Mouse (Mus musculus) midbrain, embryonic 11.5 days (tissue): ENCODE data around the gene Ikzf2. TPM values are rescaled to one million over a fixed set of nuclear protein-coding genes. Genes with fewer than 3 reads are reported as not detected.

ENCODE experiments used
- ATAC-seq: fragments of 200-750 bp; cut with Nextera tagmentation; 2 replicates; pipeline ENCODE4 v1.8.0; 2017; ENCODE audit warnings: moderate TSS enrichment, moderate library complexity; ENCODE audit not compliant: low FRiP score
- DNase-seq: peaks from one replicate; pipeline ENCODE4 v3.0.0; 2015; ENCODE audit warnings: low spot score; ENCODE audit errors: missing footprints
- H3K27ac ChIP-seq: fragments of 300-500 bp; sonication (generic); 2 replicates; pipeline ENCODE4 v1.5.1; 2014; ENCODE audit warnings: low read depth, low read length
- H3K27me3 ChIP-seq: fragments of 300-500 bp; sonication (generic); 2 replicates; pipeline ENCODE4 v1.6.1; 2014; ENCODE audit warnings: mild to moderate bottlenecking, low read length, moderate library complexity, mixed read lengths; ENCODE audit not compliant: control insufficient read depth, insufficient read depth
- H3K36me3 ChIP-seq: fragments of 300-500 bp; sonication (generic); 2 replicates; pipeline ENCODE4 v1.6.1; 2014; ENCODE audit warnings: mild to moderate bottlenecking, low read length, moderate library complexity, mixed read lengths; ENCODE audit not compliant: control insufficient read depth, insufficient read depth
- H3K4me1 ChIP-seq: fragments of 300-500 bp; sonication (generic); 2 replicates; pipeline ENCODE4 v1.6.1; 2014; ENCODE audit warnings: low read length; ENCODE audit not compliant: control insufficient read depth, insufficient read depth
- H3K4me2 ChIP-seq: fragments of 300-500 bp; sonication (generic); 2 replicates; pipeline ENCODE4 v1.6.1; 2014; ENCODE audit warnings: mild to moderate bottlenecking, moderate library complexity
- H3K4me3 ChIP-seq: fragments of 300-500 bp; sonication (generic); 2 replicates; pipeline ENCODE4 v1.5.1; 2014; ENCODE audit warnings: low read depth, low read length
- H3K9ac ChIP-seq: fragments of 300-500 bp; sonication (generic); 2 replicates; pipeline ENCODE4 v1.6.1; 2014; ENCODE audit warnings: low read length
- H3K9me3 ChIP-seq: fragments of 300-500 bp; sonication (generic); 2 replicates; pipeline ENCODE4 v1.6.1; 2016; ENCODE audit warnings: low read length; ENCODE audit not compliant: control insufficient read depth
- WGBS: fragments of 180-500 bp; shearing (Covaris S2); extraction: QIAGEN DNeasy Blood & Tissue Kit; methylation state at CpG from one replicate; pipeline ENCODE4 v1.1.7; 2014; 5-methylcytosine and 5-hydroxymethylcytosine counted together
- polyA plus RNA-seq: library from polyadenylated mRNA; unstranded; fragments of >200 nt; fragmentation: Nextera tagmentation; extraction: Ambion mirVana; gene quantifications from 2 replicates; pipeline ENCODE4 v1.2.1, GENCODE M21; 2014

Ikzf2 gene
- polyA plus RNA-seq, 1 experiment from 2014 or later: 4.2 TPM

DNA sequence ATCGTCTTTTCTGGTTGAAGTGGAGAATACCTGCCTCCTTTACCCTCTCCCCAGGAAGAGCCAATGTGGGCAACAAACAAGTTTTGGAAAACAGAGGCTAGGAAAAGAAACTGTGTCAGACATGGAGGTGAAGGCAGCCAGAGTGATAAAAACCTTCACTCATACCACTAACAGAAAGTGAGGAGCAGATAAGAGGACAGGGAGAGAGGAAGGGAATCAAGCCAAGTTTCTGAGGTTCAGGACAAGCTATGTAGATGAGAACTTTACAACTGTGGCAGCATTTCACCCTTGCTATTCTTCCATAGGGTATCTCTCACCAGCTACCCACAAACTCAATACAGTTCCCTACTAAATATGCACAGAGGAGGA, 141.2 kb downstream of the Ikzf2 start:
- H3K27ac ChIP-seq: no peak overlapping the region
- H3K27me3 ChIP-seq: no peaks in the 10 kb centered on the region
- ATAC-seq (no peak), DNase-seq (no peak)
- no peak overlapping the region for H3K4me3 ChIP-seq
- H3K4me1 ChIP-seq: no peaks in the 10 kb centered on the region
- no peak overlapping the region for H3K4me2 ChIP-seq
- 81% methylated on average over 1 of the region's 1 CpGs for WGBS
- H3K36me3 ChIP-seq: no peaks in the 10 kb centered on the region
- H3K9me3 ChIP-seq: no peaks in the 10 kb centered on the region
- H3K9ac ChIP-seq: no peak overlapping the region

DNA sequence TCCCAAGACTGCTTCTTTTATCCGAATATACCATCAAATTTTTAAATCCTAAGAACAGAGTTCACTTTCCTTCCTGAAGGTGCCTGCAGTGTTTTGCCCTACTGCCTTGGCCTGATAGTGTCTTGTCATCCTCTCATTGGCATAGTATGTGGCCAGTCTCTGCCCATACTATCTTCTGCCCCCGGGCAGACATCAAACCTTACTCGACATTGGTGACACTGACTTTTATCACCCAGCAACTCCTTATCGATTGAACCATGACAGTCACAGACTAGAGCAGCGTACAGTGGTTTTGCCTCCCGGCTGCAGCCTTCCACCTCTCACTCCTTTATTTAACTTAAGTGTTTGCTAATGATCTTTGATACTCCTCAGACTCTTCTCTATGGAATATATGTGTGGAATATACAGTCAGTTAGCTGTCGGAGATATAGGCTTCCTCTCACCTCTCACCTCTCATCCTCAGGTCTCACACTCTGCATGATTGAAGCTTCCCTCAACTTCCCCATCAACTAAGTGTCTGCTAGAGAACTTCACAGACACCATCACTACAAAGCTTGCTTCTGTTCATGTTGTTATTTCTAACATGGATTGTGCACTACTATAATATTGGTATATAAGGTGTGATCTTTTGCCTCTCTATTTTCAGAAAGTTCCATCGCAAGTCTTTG, 141.7 kb downstream of the Ikzf2 start:
- no peaks in the 10 kb centered on the region for H3K27me3 ChIP-seq
- 89% methylated on average over 8 of the region's 8 CpGs for WGBS
- H3K9me3 ChIP-seq: no peaks in the 10 kb centered on the region
- ATAC-seq (no peak), DNase-seq (no peak)
- H3K36me3 ChIP-seq: no peaks in the 10 kb centered on the region
- H3K4me2 ChIP-seq: no peak overlapping the region
- H3K27ac ChIP-seq: no peak overlapping the region
- H3K4me3 ChIP-seq: no peak overlapping the region
- H3K9ac ChIP-seq: no peak overlapping the region
- no peaks in the 10 kb centered on the region for H3K4me1 ChIP-seq

DNA sequence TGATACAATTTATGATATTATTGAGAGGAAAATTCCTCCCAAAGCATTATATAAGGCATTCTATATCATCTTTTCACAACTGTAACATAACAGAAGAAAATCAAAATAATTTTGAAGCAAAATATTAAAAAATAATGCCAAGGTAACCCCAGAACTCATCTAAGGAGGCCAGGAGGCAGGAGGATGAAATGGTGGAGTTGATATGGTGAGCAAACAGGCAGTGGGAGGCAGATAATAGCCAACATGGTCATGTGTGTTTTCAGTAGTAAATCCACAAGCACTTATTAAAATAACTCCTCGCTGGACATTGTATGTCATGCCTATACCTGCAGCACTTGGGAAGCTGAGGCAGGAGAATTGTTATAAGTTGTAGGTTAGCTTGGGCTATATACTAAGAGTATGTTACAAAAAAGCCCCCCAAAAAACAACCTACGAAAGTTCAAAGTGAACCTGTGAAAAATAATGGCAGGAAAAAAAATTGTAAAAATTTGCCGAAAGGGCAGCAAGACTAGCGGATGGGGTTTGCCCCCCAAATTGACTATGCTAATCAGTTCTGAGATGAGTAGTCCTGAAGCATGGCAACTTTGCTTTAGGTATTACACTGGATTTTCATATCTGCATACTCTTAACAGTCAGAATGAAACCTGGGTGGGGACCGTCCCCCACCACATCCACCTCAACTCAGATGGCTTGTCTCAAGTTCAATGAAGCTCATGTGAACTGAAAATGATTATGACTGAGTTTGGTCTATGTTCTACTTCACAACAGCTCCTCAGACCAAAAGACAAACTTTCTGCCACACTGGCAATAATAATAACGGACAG, 143.1 kb downstream of the Ikzf2 start:
- WGBS: 90% methylated on average over 6 of the region's 6 CpGs
- no peak for ATAC-seq
- no peak for DNase-seq
- no peaks in the 10 kb centered on the region for H3K27me3 ChIP-seq
- no peak overlapping the region for H3K4me3 ChIP-seq
- H3K9ac ChIP-seq: no peak overlapping the region
- H3K36me3 ChIP-seq: no peaks in the 10 kb centered on the region
- no peak overlapping the region for H3K4me2 ChIP-seq
- no peak overlapping the region for H3K27ac ChIP-seq
- no peaks in the 10 kb centered on the region for H3K9me3 ChIP-seq
- H3K4me1 ChIP-seq: no peaks in the 10 kb centered on the region; the same call in 1 of the 2 replicates

- Histone ChIP-seq H3K4me1 (peaks cover 7% of the 10 kb centered on the region), H3K27me3 (no peaks in the 10 kb centered on the region), H3K36me3 (no peaks in the 10 kb centered on the region), H3K27ac (no peak overlapping the region), H3K4me3 (no peak overlapping the region), H3K9ac (no peak overlapping the region), H3K9me3 (no peaks in the 10 kb centered on the region), H3K4me2 (no peak overlapping the region)
- WGBS: 81% methylated on average over 3 of the region's 3 CpGs
- DNase-seq (no peak), ATAC-seq (no peak)
These were observed 144.5 kb downstream of the Ikzf2 start for GRCm38 (mm10) chr1:69542546-69542945.

- peak; percentile 66 for ATAC-seq
- Histone ChIP-seq H3K9me3 (no peaks in the 10 kb centered on the region), H3K9ac (no peak overlapping the region), H3K27ac (no peak overlapping the region), H3K36me3 (no peaks in the 10 kb centered on the region), H3K4me3 (no peak overlapping the region), H3K27me3 (no peaks in the 10 kb centered on the region), H3K4me1 (peaks cover 7% of the 10 kb centered on the region), H3K4me2 (no peak overlapping the region)
- DNase-seq: no peak
- WGBS: 52% methylated on average over 7 of the region's 7 CpGs
These were observed 148.4 kb downstream of the Ikzf2 start for GRCm38 (mm10) chr1:69538663-69539062.

DNA sequence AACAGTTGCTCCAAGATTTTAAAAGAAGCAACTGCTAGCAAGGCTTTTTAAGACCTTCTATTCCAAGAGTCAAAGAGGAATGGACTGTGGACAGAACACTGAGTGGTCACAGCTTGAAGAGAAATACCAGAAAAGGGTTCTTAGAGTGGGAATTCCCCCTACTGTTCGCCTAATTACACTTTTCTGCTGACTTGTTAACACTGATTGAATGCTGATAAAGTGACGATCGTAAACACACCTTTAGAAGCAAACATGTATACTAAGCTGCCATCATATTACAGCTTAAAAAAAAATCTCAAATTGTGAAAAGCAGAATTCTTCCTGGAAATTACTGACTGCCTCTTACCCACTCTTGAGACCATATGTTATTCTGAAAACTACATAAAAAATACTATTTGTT, 149.4 kb downstream of the Ikzf2 start:
- 64% methylated on average over 3 of the region's 3 CpGs for WGBS
- ATAC-seq: no peak
- no peaks in the 10 kb centered on the region for H3K9me3 ChIP-seq

DNA sequence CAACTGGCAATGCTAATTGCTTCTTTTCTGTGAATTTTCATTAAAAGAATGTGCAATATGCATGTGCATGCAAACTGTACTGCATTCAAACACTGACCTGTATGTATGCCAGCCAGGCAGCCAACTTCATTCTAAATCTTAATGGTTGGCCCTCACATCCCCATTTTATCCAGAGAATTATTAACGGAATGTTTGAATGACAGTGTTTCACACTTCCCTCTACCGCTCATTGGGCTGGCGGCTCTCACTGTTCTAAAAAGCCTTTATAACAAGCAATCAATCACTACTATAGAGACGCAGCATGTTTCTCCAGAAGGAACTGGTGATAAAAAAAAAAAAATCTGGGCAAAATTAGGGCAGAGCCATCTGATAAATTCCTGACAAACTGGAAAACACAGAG, 151.5 kb downstream of the Ikzf2 start:
- peaks cover 7% of the 10 kb centered on the region for H3K4me1 ChIP-seq
- no peak overlapping the region for H3K9ac ChIP-seq
- H3K9me3 ChIP-seq: no peaks in the 10 kb centered on the region
- no peak overlapping the region for H3K4me3 ChIP-seq
- no peak overlapping the region for H3K4me2 ChIP-seq
- H3K27me3 ChIP-seq: no peaks in the 10 kb centered on the region
- WGBS: 93% methylated on average over 4 of the region's 4 CpGs
- ATAC-seq: no peak
- no peaks in the 10 kb centered on the region for H3K36me3 ChIP-seq
- DNase-seq: no peak
- no peak overlapping the region for H3K27ac ChIP-seq

More for the DNA sequence above, 149.4 kb downstream of the Ikzf2 start:
- H3K4me2 ChIP-seq: no peak overlapping the region
- no peak overlapping the region for H3K4me3 ChIP-seq
- no peak for DNase-seq
- peaks cover 7% of the 10 kb centered on the region for H3K4me1 ChIP-seq
- no peaks in the 10 kb centered on the region for H3K36me3 ChIP-seq
- no peak overlapping the region for H3K27ac ChIP-seq
- no peak overlapping the region for H3K9ac ChIP-seq
- no peaks in the 10 kb centered on the region for H3K27me3 ChIP-seq

- Histone ChIP-seq H3K27me3 (no peaks in the 10 kb centered on the region), H3K36me3 (no peaks in the 10 kb centered on the region), H3K4me2 (no peak overlapping the region), H3K9me3 (no peaks in the 10 kb centered on the region), H3K4me1 (no peaks in the 10 kb centered on the region), H3K9ac (no peak overlapping the region), H3K4me3 (no peak overlapping the region), H3K27ac (no peak overlapping the region)
- no peak for DNase-seq
- WGBS: 93% methylated on average over 10 of the region's 10 CpGs
- no peak for ATAC-seq
These were observed 154.0 kb downstream of the Ikzf2 start for GRCm38 (mm10) chr1:69533048-69533447.

DNA sequence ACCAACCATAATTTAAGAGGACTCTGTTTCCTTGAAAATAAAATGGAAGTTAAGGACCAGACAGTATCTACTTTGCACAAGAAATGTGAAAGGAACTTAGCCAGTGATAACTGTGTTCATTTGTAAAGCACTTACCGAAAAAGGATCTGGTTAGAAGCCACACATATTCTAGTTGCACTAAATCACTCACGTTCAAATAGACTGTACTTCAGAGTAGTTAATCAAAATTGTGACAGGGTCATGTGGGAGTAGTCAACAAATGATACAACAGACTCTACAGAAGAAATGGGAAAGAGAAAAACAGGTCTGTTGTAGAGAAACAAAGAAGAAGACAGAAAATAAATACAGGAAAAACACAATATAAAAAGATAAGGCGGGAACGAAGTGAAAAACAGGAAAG, 158.3 kb downstream of the Ikzf2 start:
- no peaks in the 10 kb centered on the region for H3K27me3 ChIP-seq
- no peak overlapping the region for H3K4me2 ChIP-seq
- H3K36me3 ChIP-seq: no peaks in the 10 kb centered on the region
- no peak overlapping the region for H3K4me3 ChIP-seq
- H3K9me3 ChIP-seq: no peaks in the 10 kb centered on the region
- H3K9ac ChIP-seq: no peak overlapping the region
- H3K27ac ChIP-seq: no peak overlapping the region
- DNase-seq (no peak), ATAC-seq (no peak)
- 84% methylated on average over 4 of the region's 4 CpGs for WGBS
- H3K4me1 ChIP-seq: no peaks in the 10 kb centered on the region
